Mouse (Mus musculus): ENCODE measurements at regions not wholly inside any gene's neighbourhood (a gene's known extent, or its start where the extent isn't known, plus 50 kb on each side); places are given as distances from the start of the nearest gene placed in this dataset.

GRCm38 (mm10) chr2:128240054-128240453, 114.2 kb downstream of the Bcl2l11 start:
- DNase-seq (ENCODE audit: extremely low read depth) = no peak
- no peak overlapping the region for H3K4me3 ChIP-seq (replicated peaks in 1 of 3; ENCODE audit: low read depth in 2 of 3, low read length in 2 of 3, poor library complexity in 1 of 3)
- H3K79me2 ChIP-seq (replicated peaks; ENCODE audit: control insufficient read depth, extremely low read depth, insufficient read depth, poor library complexity, severe bottlenecking) = no peaks in the 10 kb centered on the region
- H3K27me3 ChIP-seq (replicated peaks) = no peaks in the 10 kb centered on the region
- no peak overlapping the region for H3K9ac ChIP-seq (ENCODE audit: insufficient read depth, low read depth)
- TF ChIP-seq ELF1 (IDR thresholded peaks at IDR 0.05; ENCODE audit: low read depth, low read length) (no peak), MEF2A (IDR thresholded peaks at IDR 0.05; ENCODE audit: borderline replicate concordance, low read depth, low read length) (no peak), E2F4 (IDR thresholded peaks at IDR 0.05; ENCODE audit: insufficient replicate concordance, low read depth, low read length) (no peak), MYC (IDR thresholded peaks at IDR 0.05; ENCODE audit: low read depth, low read length) (no peak), RCOR1 (conservative IDR thresholded peaks at IDR 0.05; ENCODE audit: low read depth, low read length) (no peak), CTCF (conservative IDR thresholded peaks at IDR 0.05 in 1 of 2, IDR thresholded peaks at IDR 0.05 in 1 of 2; ENCODE audit: low read depth in 2 of 2, low read length in 2 of 2) (no peak)
- in situ Hi-C loops (cut with MboI; ENCODE audit: low pct_ligation_motif_present, low pct_unique_long_range_greater_than_20kb, low sequenced_read_pairs) (no loop called here), dilution Hi-C loops (cut with MboI; ENCODE audit: extremely low pct_ligation_motif_present, extremely low pct_unique_long_range_greater_than_20kb, low sequenced_read_pairs) (no loop called here)
- no peak overlapping the region for H3K4me2 ChIP-seq (ENCODE audit: insufficient read depth, low read depth, poor library complexity, severe bottlenecking)
- peaks cover 0 to 14% of the 10 kb centered on the region in 2 experiments; a peak in 3 of 4 replicates for H3K4me1 ChIP-seq (ENCODE audit: control insufficient read depth in 1 of 2, insufficient read depth in 2 of 2)
- H3K27ac ChIP-seq (ENCODE audit: insufficient read depth, low read depth) = no peak overlapping the region
- H3K9me3 ChIP-seq (replicated peaks; ENCODE audit: low read length) = peaks cover 4% of the 10 kb centered on the region
- no peaks in the 10 kb centered on the region for H3K36me3 ChIP-seq (replicated peaks in 1 of 2; ENCODE audit: control insufficient read depth in 1 of 2, insufficient read depth in 1 of 2, low read length in 1 of 2)

GRCm38 (mm10) chr2:128240536-128241279, 114.9 kb downstream of the Bcl2l11 start:
- no peak overlapping the region for H3K4me2 ChIP-seq (ENCODE audit: insufficient read depth, low read depth, poor library complexity, severe bottlenecking)
- in situ Hi-C loops (cut with MboI; ENCODE audit: low pct_ligation_motif_present, low pct_unique_long_range_greater_than_20kb, low sequenced_read_pairs) (no loop called here), dilution Hi-C loops (cut with MboI; ENCODE audit: extremely low pct_ligation_motif_present, extremely low pct_unique_long_range_greater_than_20kb, low sequenced_read_pairs) (no loop called here)
- TF ChIP-seq PAX5 (IDR thresholded peaks at IDR 0.05; ENCODE audit: low read length) = no peak
- TF ChIP-seq RAD21 (IDR thresholded peaks at IDR 0.05; ENCODE audit: low read depth, low read length) = no peak
- TF ChIP-seq TCF12 (IDR thresholded peaks at IDR 0.05; ENCODE audit: low read depth, low read length) = no peak
- TF ChIP-seq KAT2A (IDR thresholded peaks at IDR 0.05; ENCODE audit: insufficient replicate concordance, low read length) = no peak
- TF ChIP-seq EP300 (IDR thresholded peaks at IDR 0.05; ENCODE audit: low read length) = no peak
- peaks cover 4% of the 10 kb centered on the region for H3K9me3 ChIP-seq (replicated peaks; ENCODE audit: low read length)
- DNase-seq (ENCODE audit: extremely low read depth) = no peak
- no peak overlapping the region for H3K4me3 ChIP-seq (replicated peaks in 1 of 3; ENCODE audit: low read depth in 2 of 3, low read length in 2 of 3, poor library complexity in 1 of 3)
- no peaks in the 10 kb centered on the region for H3K36me3 ChIP-seq (replicated peaks in 1 of 2; ENCODE audit: control insufficient read depth in 1 of 2, insufficient read depth in 1 of 2, low read length in 1 of 2)
- no peak overlapping the region for H3K27ac ChIP-seq (ENCODE audit: insufficient read depth, low read depth)
- H3K27me3 ChIP-seq (replicated peaks) = no peaks in the 10 kb centered on the region
- H3K79me2 ChIP-seq (replicated peaks; ENCODE audit: control insufficient read depth, extremely low read depth, insufficient read depth, poor library complexity, severe bottlenecking) = no peaks in the 10 kb centered on the region
- no peak overlapping the region for H3K9ac ChIP-seq (ENCODE audit: insufficient read depth, low read depth)
- peaks cover 0 to 14% of the 10 kb centered on the region in 2 experiments; a peak in 3 of 4 replicates for H3K4me1 ChIP-seq (ENCODE audit: control insufficient read depth in 1 of 2, insufficient read depth in 2 of 2)

DNA sequence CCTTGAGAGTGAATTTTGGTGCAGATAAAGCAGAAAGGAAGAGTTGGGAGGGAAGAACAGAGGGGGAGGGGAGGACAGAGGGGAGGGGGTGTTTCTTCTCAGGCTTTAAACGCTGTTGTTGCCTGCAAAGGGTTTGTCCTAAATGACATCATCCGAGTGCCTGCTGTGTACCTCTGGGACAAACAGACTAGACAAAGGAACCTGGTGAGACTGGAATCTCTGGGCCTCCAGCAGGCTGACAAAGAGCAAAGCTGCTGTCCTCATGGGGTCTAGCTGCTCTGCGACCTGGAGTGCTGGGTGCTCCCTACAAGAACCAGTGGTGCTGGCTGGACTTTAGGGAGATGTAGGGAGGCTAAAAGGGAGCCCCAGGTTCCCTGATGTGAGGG, 115.4 kb downstream of the Bcl2l11 start:
- Histone ChIP-seq H3K4me1 (ENCODE audit: control insufficient read depth in 1 of 2, insufficient read depth in 2 of 2) (peaks cover 0 to 14% of the 10 kb centered on the region in 2 experiments; a peak in 3 of 4 replicates), H3K9ac (ENCODE audit: insufficient read depth, low read depth) (no peak overlapping the region), H3K27me3 (replicated peaks) (no peaks in the 10 kb centered on the region), H3K79me2 (replicated peaks; ENCODE audit: control insufficient read depth, extremely low read depth, insufficient read depth, poor library complexity, severe bottlenecking) (no peaks in the 10 kb centered on the region), H3K4me2 (ENCODE audit: insufficient read depth, low read depth, poor library complexity, severe bottlenecking) (no peak overlapping the region), H3K4me3 (replicated peaks in 1 of 3; ENCODE audit: low read depth in 2 of 3, low read length in 2 of 3, poor library complexity in 1 of 3) (no peak overlapping the region), H3K36me3 (replicated peaks in 1 of 2; ENCODE audit: control insufficient read depth in 1 of 2, insufficient read depth in 1 of 2, low read length in 1 of 2) (no peaks in the 10 kb centered on the region), H3K9me3 (replicated peaks; ENCODE audit: low read length) (peaks cover 4% of the 10 kb centered on the region), H3K27ac (ENCODE audit: insufficient read depth, low read depth) (no peak overlapping the region)
- dilution Hi-C loops (cut with MboI; ENCODE audit: extremely low pct_ligation_motif_present, extremely low pct_unique_long_range_greater_than_20kb, low sequenced_read_pairs) = no loop called here
- no peak for DNase-seq (ENCODE audit: extremely low read depth)
- in situ Hi-C loops (cut with MboI; ENCODE audit: low pct_ligation_motif_present, low pct_unique_long_range_greater_than_20kb, low sequenced_read_pairs) = no loop called here
- TF ChIP-seq ZNF384 (IDR thresholded peaks at IDR 0.05; ENCODE audit: low read depth, low read length) (no peak), ZKSCAN1 (IDR thresholded peaks at IDR 0.05; ENCODE audit: borderline replicate concordance, low read depth, low read length) (no peak), ZC3H11A (IDR thresholded peaks at IDR 0.05; ENCODE audit: low read depth, low read length) (no peak), MXI1 (IDR thresholded peaks at IDR 0.05; ENCODE audit: low read depth, low read length) (no peak), POLR2AphosphoS2 (IDR thresholded peaks at IDR 0.05; ENCODE audit: low read depth, low read length) (no peak), POLR2A (IDR thresholded peaks at IDR 0.05; ENCODE audit: low read depth, low read length) (no peak), JUND (conservative IDR thresholded peaks at IDR 0.05; ENCODE audit: low read depth, low read length) (no peak), RAD21 (IDR thresholded peaks at IDR 0.05; ENCODE audit: low read depth, low read length) (no peak), TCF12 (IDR thresholded peaks at IDR 0.05; ENCODE audit: low read depth, low read length) (no peak), MYC (IDR thresholded peaks at IDR 0.05; ENCODE audit: low read depth, low read length) (no peak), MAX (IDR thresholded peaks at IDR 0.05; ENCODE audit: low read length) (no peak), USF1 (IDR thresholded peaks at IDR 0.05; ENCODE audit: low read depth, low read length) (no peak), KAT2A (IDR thresholded peaks at IDR 0.05; ENCODE audit: insufficient replicate concordance, low read length) (no peak), BHLHE40 (IDR thresholded peaks at IDR 0.05; ENCODE audit: low read depth, low read length) (no peak), GABPA (IDR thresholded peaks at IDR 0.05; ENCODE audit: insufficient replicate concordance, low read depth, low read length) (no peak), MEF2A (IDR thresholded peaks at IDR 0.05; ENCODE audit: borderline replicate concordance, low read depth, low read length) (no peak), SMC3 (IDR thresholded peaks at IDR 0.05; ENCODE audit: low read depth, low read length) (no peak), NRF1 (IDR thresholded peaks at IDR 0.05; ENCODE audit: low read depth, low read length) (no peak)

Data from CH12.LX (cell line).